Mouse (Mus musculus): ENCODE measurements at regions not wholly inside any gene's neighbourhood (a gene's known extent, or its start where the extent isn't known, plus 50 kb on each side); places are given as distances from the start of the nearest gene placed in this dataset.

DNA sequence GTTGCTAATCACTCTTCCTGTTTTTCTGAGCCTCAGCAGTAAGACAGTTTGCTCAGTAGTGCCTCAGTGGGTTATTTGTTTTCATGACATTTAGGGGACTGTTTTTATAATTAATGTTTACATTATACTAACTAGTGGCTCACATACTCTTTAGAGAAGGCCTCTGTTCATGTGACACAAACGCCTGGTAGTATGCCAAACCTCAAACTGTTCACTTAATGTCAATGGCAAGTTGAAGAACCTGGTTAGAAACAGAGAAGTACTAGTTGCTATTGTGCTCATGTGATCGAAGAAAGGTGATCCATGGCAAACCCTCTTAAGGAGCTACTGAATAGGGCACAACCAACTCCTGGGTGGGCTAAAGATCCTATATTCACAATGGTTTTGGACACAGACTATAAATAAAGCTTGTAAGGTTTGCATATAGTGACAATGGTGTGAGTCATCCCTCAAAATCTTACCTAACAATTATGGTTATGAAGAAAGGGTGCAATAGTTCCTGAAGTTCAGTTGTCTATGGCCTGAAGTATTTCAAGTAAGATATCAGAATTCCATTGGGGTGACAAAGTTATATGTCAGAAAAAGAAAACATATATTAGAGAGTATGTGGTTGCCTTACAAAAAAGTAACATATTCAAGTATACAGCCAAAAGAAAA, 340.1 kb upstream of the Dph6 start:
- TF ChIP-seq CTCF (IDR thresholded peaks at IDR 0.05; ENCODE audit: insufficient read depth, low read depth, low read length): no peak
- TF ChIP-seq POLR2A (IDR thresholded peaks at IDR 0.05; ENCODE audit: insufficient read depth, low read depth, low read length): no peak
